16 mouse cellular contexts compared by ENCODE assay signal in the genomic region with DNA sequence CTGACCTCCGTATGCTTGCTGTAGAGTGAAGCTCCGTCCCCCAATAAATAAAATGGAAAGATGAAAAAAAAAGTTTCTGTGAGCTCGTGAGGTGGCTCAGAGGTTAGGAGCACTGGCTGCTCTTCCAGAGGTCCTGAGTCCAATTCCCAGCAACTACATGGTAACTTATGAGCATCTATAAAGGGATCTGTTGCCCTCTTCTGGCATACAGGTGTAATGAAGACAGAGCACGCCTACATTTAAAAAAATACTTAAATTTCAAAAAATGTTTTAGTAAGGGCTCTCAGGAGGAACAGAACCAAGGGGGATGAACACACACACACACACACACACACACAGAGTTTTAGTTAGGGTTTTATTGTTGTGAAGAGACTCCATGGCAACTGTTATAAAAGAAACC. TPM values are rescaled to one million over a fixed set of nuclear protein-coding genes. Genes with fewer than 3 reads are reported as not detected.
DNase-seq lines count a peak whose midpoint lies in the region; ATAC-seq and TF ChIP-seq lines count a peak whose summit lies in the region.
"Had no signal": no experiment of that assay in that cellular context is flagged by ENCODE, and none has a peak within 500 bp of the region (broad histone marks: within the 10 kb centered on the region; RNA-seq: fewer than 3 reads in every experiment).

No protein-coding gene starts in this region.

- H3K9ac ChIP-seq in MEL (ENCODE audit: control insufficient read depth, low read depth, low read length, poor library complexity, severe bottlenecking), result no peak overlapping the region
- H3K9ac ChIP-seq: midbrain, embryonic 13.5 days; neural tube, embryonic 12.5 days had no signal

- 0 out of 2 replicates have a peak, but pooled peaks have one; percentile 38 for ATAC-seq in megakaryocyte-erythroid progenitor cell, adult 5-6 weeks (replicated peaks; ENCODE audit: low FRiP score, low TSS enrichment, poor library complexity, severe bottlenecking)
- ATAC-seq: midbrain, embryonic 13.5 days had no signal

- no peaks in the 10 kb centered on the region for H3K9me3 ChIP-seq in MEL (replicated peaks; ENCODE audit: insufficient read depth, low read length)
- H3K9me3 ChIP-seq: hindbrain, embryonic 10.5 days; midbrain, embryonic 13.5 days; neural tube, embryonic 12.5 days had no signal

- peak; percentile 38 for TF ChIP-seq CTCF in left cerebral cortex, adult 2 months (IDR thresholded peaks at IDR 0.05)
- TF ChIP-seq CTCF in MEL (IDR thresholded peaks at IDR 0.05 in 2 of 3, conservative IDR thresholded peaks at IDR 0.05 in 1 of 3; ENCODE audit: control insufficient read depth in 1 of 3, insufficient read depth in 1 of 3, low read depth in 2 of 3, low read length in 3 of 3, poor library complexity in 1 of 3, severe bottlenecking in 1 of 3), result peak in 2 of 3 experiments; percentile 24 to 64; a peak in 4 of 6 replicates

- no peak overlapping the region for H3K27ac ChIP-seq in left cerebral cortex, adult 2 months
- H3K27ac ChIP-seq in MEL (ENCODE audit: control insufficient read depth, low read depth, low read length), result no peak overlapping the region
- H3K27ac ChIP-seq: hindbrain, embryonic 10.5 days; midbrain, embryonic 13.5 days; neural tube, embryonic 12.5 days had no signal

- no peak for TF ChIP-seq EP300 in MEL (IDR thresholded peaks at IDR 0.05; ENCODE audit: low read depth in 1 of 2, low read length in 2 of 2)

- 0 out of 4 replicates have a peak, but pooled peaks cover 0 to 2% of the 10 kb centered on the region in 2 experiments for H3K4me1 ChIP-seq in MEL (ENCODE audit: control insufficient read depth in 1 of 2, insufficient read depth in 2 of 2, low read length in 2 of 2)
- H3K4me1 ChIP-seq: hindbrain, embryonic 10.5 days; midbrain, embryonic 13.5 days; neural tube, embryonic 12.5 days had no signal

- TF ChIP-seq POLR2A in MEL (IDR thresholded peaks at IDR 0.05; ENCODE audit: control insufficient read depth in 1 of 2, insufficient read depth in 1 of 2, low read depth in 1 of 2, low read length in 2 of 2, poor library complexity in 1 of 2), result no peak

- no peak for DNase-seq in left cerebral cortex, adult 2 months (ENCODE audit: extremely low spot score in 1 of 2, low spot score in 2 of 2)
- DNase-seq in left cerebral cortex, postnatal 14 days (ENCODE audit: low spot score in 2 of 2), result no peak
- peak; percentile 36 for DNase-seq in CD4-positive helper T cell, adult 2 months (ENCODE audit: low read depth, low spot score)
- DNase-seq in MEL (ENCODE audit: low read depth, low spot score), result peak; percentile 45
- DNase-seq in right cerebral cortex, postnatal 4 days, result no peak
- DNase-seq in thymus, postnatal 4 days, result no peak
- DNase-seq: cerebellum, postnatal 10 days; kidney, adult 8-10 months; left cerebral cortex, postnatal 4 days; retina, postnatal 1 day; thymus, postnatal 36 days had no signal

- no peak overlapping the region for H3K4me3 ChIP-seq in left cerebral cortex, adult 2 months
- no peak overlapping the region for H3K4me3 ChIP-seq in MEL (ENCODE audit: control insufficient read depth in 1 of 2, insufficient read depth in 1 of 2, low read depth in 2 of 2, low read length in 2 of 2)
- H3K4me3 ChIP-seq: hindbrain, embryonic 10.5 days; midbrain, embryonic 13.5 days; neural tube, embryonic 12.5 days had no signal

- H3K79me2 ChIP-seq in MEL (ENCODE audit: control insufficient read depth, insufficient read depth, low read length, poor library complexity), result no peaks in the 10 kb centered on the region

- intact Hi-C loops in left cerebral cortex, adult 2 months (cut with DNase I), result no loop called here
- intact Hi-C loops in left cerebral cortex, postnatal 14 days (cut with DNase I), result no loop called here

- TF ChIP-seq RAD21 in MEL (IDR thresholded peaks at IDR 0.05; ENCODE audit: low read depth, low read length), result peak; percentile 69

- peaks cover 0 to 3% of the 10 kb centered on the region in 2 experiments; a peak in 1 of 4 replicates for H3K36me3 ChIP-seq in MEL (ENCODE audit: control insufficient read depth in 1 of 2, insufficient read depth in 2 of 2, low read length in 2 of 2)
- H3K36me3 ChIP-seq: hindbrain, embryonic 10.5 days; midbrain, embryonic 13.5 days; neural tube, embryonic 12.5 days had no signal

- H3K27me3 ChIP-seq in MEL (ENCODE audit: control insufficient read depth in 1 of 2, insufficient read depth in 2 of 2, low read length in 2 of 2), result no peaks in the 10 kb centered on the region
- H3K27me3 ChIP-seq: midbrain, embryonic 13.5 days; neural tube, embryonic 12.5 days had no signal

TF ChIP-seq in MEL, 35 proteins besides CTCF, POLR2A, EP300 and RAD21:
- TF ChIP-seq SMC3 (IDR thresholded peaks at IDR 0.05; ENCODE audit: low read depth, low read length) (peak; percentile 64), USF2 (IDR thresholded peaks at IDR 0.05; ENCODE audit: borderline replicate concordance in 1 of 2, insufficient read depth in 1 of 2, low read depth in 1 of 2, low read length in 2 of 2) (no peak), MAFK (IDR thresholded peaks at IDR 0.05; ENCODE audit: borderline replicate concordance, low read depth, low read length) (no peak), CHD2 (IDR thresholded peaks at IDR 0.05; ENCODE audit: low read length) (no peak), ZNF384 (IDR thresholded peaks at IDR 0.05; ENCODE audit: low read depth, low read length) (peak; percentile 59; the same call in 1 of the 2 replicates), ZC3H11A (IDR thresholded peaks at IDR 0.05; ENCODE audit: low read depth, low read length) (peak; percentile 58)

RNA-seq across cellular contexts. Expression of gene Col9a2, which starts 7.7 kb away (rescaled TPM):
- 1 to 10 TPM; 7.0 to 7.4 TPM for total RNA-seq in left cerebral cortex, adult 2 months (2021)
- 10 to 100 TPM; 10.2 to 12.7 TPM for total RNA-seq in left cerebral cortex, postnatal 14 days (2021)
- 0.12 TPM in 1 of 2 replicates, not detected in the other for total RNA-seq in MEL (2012; rRNA removed)
- not detected for polyA plus RNA-seq in MEL (2012; ENCODE audit: insufficient read depth in 1 of 2, insufficient read length in 2 of 2, low read depth in 1 of 2, low replicate concordance in 2 of 2, missing spikeins in 1 of 2)
- total RNA-seq in megakaryocyte-erythroid progenitor cell, adult 5-6 weeks (2014; fragmentation: Nextera tagmentation), result not detected in 2 replicates
- total RNA-seq in megakaryocyte-erythroid progenitor cell, adult 5-6 weeks (2017), result not detected in 2 replicates
- total RNA-seq: heart, adult 8-10 months had no signal

RNA-seq across cellular contexts. Expression of gene Smap2, which starts 14.4 kb away (rescaled TPM):
- total RNA-seq in left cerebral cortex, adult 2 months (2021), result 100 to 1,000 TPM; 186 to 201 TPM
- 100 to 1,000 TPM; 160 to 163 TPM for total RNA-seq in left cerebral cortex, postnatal 14 days (2021)
- 33.8 and 36.5 TPM in 2 replicates for total RNA-seq in MEL (2012; rRNA removed)
- polyA plus RNA-seq in MEL (2012; ENCODE audit: insufficient read depth in 1 of 2, insufficient read length in 2 of 2, low read depth in 1 of 2, low replicate concordance in 2 of 2, missing spikeins in 1 of 2), result 100 to 1,000 TPM in 1 of 2 experiments, 10 to 100 TPM in 1; 83.5 to 118 TPM
- 157 and 168 TPM in 2 replicates for total RNA-seq in megakaryocyte-erythroid progenitor cell, adult 5-6 weeks (2014; fragmentation: Nextera tagmentation)
- total RNA-seq in megakaryocyte-erythroid progenitor cell, adult 5-6 weeks (2017), result 84.1 and 87.3 TPM in 2 replicates

Comparison
In these comparisons a context has a peak if more than half of its experiments do, and no peak if none do; other contexts are left out.
1. DNase-seq: peak in CD4-positive helper T cell, adult 2 months (single experiment) and MEL (single experiment); none in left cerebral cortex, adult 2 months (0 of 2), left cerebral cortex, postnatal 14 days (0 of 2), right cerebral cortex, postnatal 4 days (single experiment) and thymus, postnatal 4 days (single experiment).